Mouse (Mus musculus) gastrocnemius, postnatal 14 days (tissue): ENCODE results near the gene Fyco1. TPM values are rescaled to one million over a fixed set of nuclear protein-coding genes. Genes with fewer than 3 reads are reported as not detected.
"Not testable (repeated sequence)": the region's sequence is repeated elsewhere in the genome, so short reads cannot be mapped to it uniquely, and the experiment has no call there.

Experiments
- DNase-seq: peaks from one replicate; pipeline ENCODE4 v3.0.0; 2021; ENCODE audit warnings: mixed read lengths
- intact Hi-C: fragments of 180-260 bp; cut with DNase I; formaldehyde crosslinking; loops from one replicate; pipeline ENCODE4 v1.15.1; 2025; ENCODE audit warnings: low total_unique reads
- total RNA-seq, 2 experiments: library from RNA; stranded (reverse); gene quantifications; 2 replicates each; pipeline ENCODE4 v1.2.3; 2021

Fyco1 gene
- total RNA-seq, 2 experiments from 2014 or later, result 175 to 183 TPM

GRCm38 (mm10) chr9:123818601-123819000 is 33.1 kb downstream of the Fyco1 start:
- intact Hi-C loops, result no loop called here
- DNase-seq, result no peak

GRCm38 (mm10) chr9:123815996-123816395 is 35.7 kb downstream of the Fyco1 start:
- no peak for DNase-seq
- intact Hi-C loops, result no loop called here

- no peak for DNase-seq
- intact Hi-C loops, result no loop called here
These were observed 36.3 kb downstream of the Fyco1 start for GRCm38 (mm10) chr9:123815444-123815843.

- intact Hi-C loops, result no loop called here
- no peak for DNase-seq
These were observed 36.9 kb downstream of the Fyco1 start for GRCm38 (mm10) chr9:123814821-123815220.

- intact Hi-C loops, result no loop called here
- no peak for DNase-seq
These were observed 37.4 kb downstream of the Fyco1 start for GRCm38 (mm10) chr9:123814326-123814725.

- DNase-seq, result no peak
- intact Hi-C loops, result no loop called here
These were observed 39.9 kb downstream of the Fyco1 start for GRCm38 (mm10) chr9:123811831-123812230.

GRCm38 (mm10) chr9:123808583-123808982 is 43.1 kb downstream of the Fyco1 start:
- intact Hi-C loops, result no loop called here
- no peak for DNase-seq

- intact Hi-C loops, result no loop called here
These were observed 45.4 kb downstream of the Fyco1 start, which contains the start of gene Cxcr6 for GRCm38 (mm10) chr9:123806267-123806666. Gene Cxcr6, plus strand, starts transcription at chr9:123806475.

GRCm38 (mm10) chr9:123805241-123805640 is 46.5 kb downstream of the Fyco1 start:
- DNase-seq, result no peak
- intact Hi-C loops, result no loop called here

More at GRCm38 (mm10) chr9:123806267-123806666, 45.4 kb downstream of the Fyco1 start, which contains the start of gene Cxcr6:
- DNase-seq, result no peak

- no peak for DNase-seq
- intact Hi-C loops, result no loop called here
These were observed 48.8 kb downstream of the Fyco1 start for GRCm38 (mm10) chr9:123802896-123803295.

- no peak for DNase-seq
- intact Hi-C loops, result no loop called here
These were observed 49.3 kb downstream of the Fyco1 start for GRCm38 (mm10) chr9:123802421-123802820.

- DNase-seq, result no peak
- intact Hi-C loops, result no loop called here
These were observed 50.2 kb downstream of the Fyco1 start for GRCm38 (mm10) chr9:123801527-123801926.

GRCm38 (mm10) chr9:123796174-123796573 is 55.5 kb downstream of the Fyco1 start:
- DNase-seq, result peak; percentile 15
- intact Hi-C loops, result no loop called here

GRCm38 (mm10) chr9:123788855-123789529 is 62.7 kb downstream of the Fyco1 start:
- intact Hi-C loops, result no loop called here
- no peak for DNase-seq

- intact Hi-C loops, DNase-seq: not testable (repeated sequence)
These were observed 78.4 kb downstream of the Fyco1 start for GRCm38 (mm10) chr9:123773299-123773698.

GRCm38 (mm10) chr9:123769532-123769931 is 82.2 kb downstream of the Fyco1 start:
- no peak for DNase-seq
- intact Hi-C loops, result no loop called here

- intact Hi-C loops, result no loop called here
These were observed 83.3 kb downstream of the Fyco1 start for GRCm38 (mm10) chr9:123768443-123768842.

GRCm38 (mm10) chr9:123766996-123767395 is 84.7 kb downstream of the Fyco1 start:
- DNase-seq, result no peak
- intact Hi-C loops, result no loop called here

More at GRCm38 (mm10) chr9:123768443-123768842, 83.3 kb downstream of the Fyco1 start:
- DNase-seq, result no peak

GRCm38 (mm10) chr9:123763771-123764170 is 87.9 kb downstream of the Fyco1 start:
- DNase-seq, result no peak
- intact Hi-C loops, result no loop called here

GRCm38 (mm10) chr9:123762886-123763285 is 88.8 kb downstream of the Fyco1 start:
- intact Hi-C loops, result no loop called here
- no peak for DNase-seq

GRCm38 (mm10) chr9:123760806-123761205 is 90.9 kb downstream of the Fyco1 start:
- DNase-seq, result no peak
- intact Hi-C loops, result no loop called here
